Mouse (Mus musculus): ENCODE data around the gene Gm4858. TPM values are rescaled to one million over a fixed set of nuclear protein-coding genes. Genes with fewer than 3 reads are reported as not detected.
"Not testable (repeated sequence)": the region's sequence is repeated elsewhere in the genome, so short reads cannot be mapped to it uniquely, and the experiment has no call there.

The Gm4858 gene
- polyA plus RNA-seq, 1 experiment from 2014 or later: not detected

GRCm38 (mm10) chr3:93093581-93093980, 25.0 kb downstream of the Gm4858 start:
- H3K4me2 ChIP-seq (replicated peaks); H3K9me3 ChIP-seq (ENCODE audit: control insufficient read depth, low read length); ATAC-seq (ENCODE audit: low FRiP score); H3K27ac ChIP-seq; H3K4me3 ChIP-seq (replicated peaks; ENCODE audit: low read length); H3K36me3 ChIP-seq (replicated peaks; ENCODE audit: control insufficient read depth, insufficient read depth); H3K27me3 ChIP-seq (ENCODE audit: control insufficient read depth, insufficient read depth, low read length); H3K4me1 ChIP-seq (replicated peaks; ENCODE audit: control insufficient read depth, insufficient read depth, low read length); H3K9ac ChIP-seq; DNase-seq (ENCODE audit: low spot score): not testable (repeated sequence)
- WGBS: 17% methylated on average over 1 of the region's 1 CpGs

- no peaks in the 10 kb centered on the region for H3K36me3 ChIP-seq (replicated peaks; ENCODE audit: control insufficient read depth, insufficient read depth)
- no peaks in the 10 kb centered on the region for H3K4me1 ChIP-seq (replicated peaks; ENCODE audit: control insufficient read depth, insufficient read depth, low read length)
- WGBS: 68% methylated on average over 2 of the region's 2 CpGs
- H3K4me3 ChIP-seq (replicated peaks; ENCODE audit: low read length): no peak overlapping the region
- DNase-seq (ENCODE audit: low spot score) (no peak), ATAC-seq (ENCODE audit: low FRiP score) (no peak)
- no peak overlapping the region for H3K27ac ChIP-seq
- no peaks in the 10 kb centered on the region for H3K9me3 ChIP-seq (ENCODE audit: control insufficient read depth, low read length)
- no peak overlapping the region for H3K4me2 ChIP-seq (replicated peaks)
- H3K27me3 ChIP-seq (ENCODE audit: control insufficient read depth, insufficient read depth, low read length): no peaks in the 10 kb centered on the region
- no peak overlapping the region for H3K9ac ChIP-seq
Observed at GRCm38 (mm10) chr3:93096447-93096846, 27.8 kb downstream of the Gm4858 start.

- Histone ChIP-seq H3K27me3 (ENCODE audit: control insufficient read depth, insufficient read depth, low read length) (no peaks in the 10 kb centered on the region), H3K4me2 (replicated peaks) (no peak overlapping the region), H3K9me3 (ENCODE audit: control insufficient read depth, low read length) (no peaks in the 10 kb centered on the region), H3K4me1 (replicated peaks; ENCODE audit: control insufficient read depth, insufficient read depth, low read length) (no peaks in the 10 kb centered on the region), H3K4me3 (replicated peaks; ENCODE audit: low read length) (no peak overlapping the region), H3K9ac (no peak overlapping the region), H3K36me3 (replicated peaks; ENCODE audit: control insufficient read depth, insufficient read depth) (no peaks in the 10 kb centered on the region), H3K27ac (no peak overlapping the region)
- DNase-seq (ENCODE audit: low spot score): no peak
- 50% methylated on average over 5 of the region's 5 CpGs for WGBS
- ATAC-seq (ENCODE audit: low FRiP score): no peak
Observed at GRCm38 (mm10) chr3:93111668-93112067, 43.0 kb downstream of the Gm4858 start.

GRCm38 (mm10) chr3:93114481-93114880, 45.9 kb downstream of the Gm4858 start:
- no peaks in the 10 kb centered on the region for H3K4me1 ChIP-seq (replicated peaks; ENCODE audit: control insufficient read depth, insufficient read depth, low read length)
- H3K9ac ChIP-seq: no peak overlapping the region
- H3K4me3 ChIP-seq (replicated peaks; ENCODE audit: low read length): no peak overlapping the region
- H3K4me2 ChIP-seq (replicated peaks): no peak overlapping the region
- 5% methylated on average over 2 of the region's 2 CpGs for WGBS
- no peak overlapping the region for H3K27ac ChIP-seq
- peak; percentile 71 for DNase-seq (ENCODE audit: low spot score)
- H3K27me3 ChIP-seq (ENCODE audit: control insufficient read depth, insufficient read depth, low read length): no peaks in the 10 kb centered on the region
- no peaks in the 10 kb centered on the region for H3K36me3 ChIP-seq (replicated peaks; ENCODE audit: control insufficient read depth, insufficient read depth)
- ATAC-seq (ENCODE audit: low FRiP score): peak; percentile 40; the same call in 1 of the 2 replicates
- no peaks in the 10 kb centered on the region for H3K9me3 ChIP-seq (ENCODE audit: control insufficient read depth, low read length)

- Histone ChIP-seq H3K36me3 (replicated peaks; ENCODE audit: control insufficient read depth, insufficient read depth) (no peaks in the 10 kb centered on the region), H3K4me3 (replicated peaks; ENCODE audit: low read length) (no peak overlapping the region), H3K9ac (no peak overlapping the region), H3K27me3 (ENCODE audit: control insufficient read depth, insufficient read depth, low read length) (no peaks in the 10 kb centered on the region), H3K9me3 (ENCODE audit: control insufficient read depth, low read length) (no peaks in the 10 kb centered on the region), H3K4me2 (replicated peaks) (no peak overlapping the region), H3K4me1 (replicated peaks; ENCODE audit: control insufficient read depth, insufficient read depth, low read length) (no peaks in the 10 kb centered on the region), H3K27ac (no peak overlapping the region)
- WGBS: 44% methylated on average over 4 of the region's 4 CpGs
- DNase-seq (ENCODE audit: low spot score) (no peak), ATAC-seq (ENCODE audit: low FRiP score) (no peak)
Observed at GRCm38 (mm10) chr3:93119101-93119500, 50.5 kb downstream of the Gm4858 start.

Other genes with a start within 250 kb of the Gm4858 start
- not detected in 2 replicates for gene Kprp, start 241.6 kb upstream of the Gm4858 start, polyA plus RNA-seq (2014; fragmentation: Nextera tagmentation; extraction: Ambion mirVana)
- gene Lce1l, start 217.5 kb upstream of the Gm4858 start, polyA plus RNA-seq (2014; fragmentation: Nextera tagmentation; extraction: Ambion mirVana): not detected in 2 replicates
- not detected in 2 replicates for gene 2310050C09Rik, start 198.6 kb upstream of the Gm4858 start, polyA plus RNA-seq (2014; fragmentation: Nextera tagmentation; extraction: Ambion mirVana)
- not detected in 2 replicates for gene Lce3a, start 142.6 kb upstream of the Gm4858 start, polyA plus RNA-seq (2014; fragmentation: Nextera tagmentation; extraction: Ambion mirVana)
- not detected in 2 replicates for gene Lce3b, start 135.8 kb upstream of the Gm4858 start, polyA plus RNA-seq (2014; fragmentation: Nextera tagmentation; extraction: Ambion mirVana)
- not detected in 2 replicates for gene Lce3c, start 124.3 kb upstream of the Gm4858 start, polyA plus RNA-seq (2014; fragmentation: Nextera tagmentation; extraction: Ambion mirVana)
- not detected in 2 replicates for gene Lce3d, start 111.4 kb upstream of the Gm4858 start, polyA plus RNA-seq (2014; fragmentation: Nextera tagmentation; extraction: Ambion mirVana)
- gene Lce3e, start 101.8 kb upstream of the Gm4858 start, polyA plus RNA-seq (2014; fragmentation: Nextera tagmentation; extraction: Ambion mirVana): not detected in 2 replicates
- gene Lce3f, start 76.6 kb upstream of the Gm4858 start, polyA plus RNA-seq (2014; fragmentation: Nextera tagmentation; extraction: Ambion mirVana): not detected in 2 replicates
- 1.0 and 2.3 TPM in 2 replicates for gene Crct1, start 53.1 kb upstream of the Gm4858 start, polyA plus RNA-seq (2014; fragmentation: Nextera tagmentation; extraction: Ambion mirVana)
- not detected in 2 replicates for gene Lce1m, start 49.8 kb upstream of the Gm4858 start, polyA plus RNA-seq (2014; fragmentation: Nextera tagmentation; extraction: Ambion mirVana)
- gene Crnn, start 76.0 kb downstream of the Gm4858 start, polyA plus RNA-seq (2014; fragmentation: Nextera tagmentation; extraction: Ambion mirVana): not detected in 2 replicates
- gene Flg2, start 128.5 kb downstream of the Gm4858 start, polyA plus RNA-seq (2014; fragmentation: Nextera tagmentation; extraction: Ambion mirVana): not detected in 2 replicates
- not detected in 2 replicates for gene Flg, start 204.7 kb downstream of the Gm4858 start, polyA plus RNA-seq (2014; fragmentation: Nextera tagmentation; extraction: Ambion mirVana)

Measured in hindbrain, embryonic 14.5 days (tissue).